Mouse (Mus musculus): Measurements from ENCODE around the gene Gm3233. TPM values are rescaled to one million over a fixed set of nuclear protein-coding genes. Genes with fewer than 3 reads are reported as not detected.

Gm3233 gene
- total and polyA plus RNA-seq, 3 experiments: not detected

GRCm38 (mm10) chr10:77729241-77729640 lies 30.2 kb downstream of the Gm3233 start:
- Histone ChIP-seq H3K27ac (ENCODE audit: control insufficient read depth, low read depth, low read length) (no peak overlapping the region), H3K4me3 (ENCODE audit: control insufficient read depth in 1 of 2, insufficient read depth in 1 of 2, low read depth in 2 of 2, low read length in 2 of 2) (no peak overlapping the region)
- DNase-seq (ENCODE audit: low read depth, low spot score): peak; percentile 51

GRCm38 (mm10) chr10:77728280-77728679 lies 31.2 kb downstream of the Gm3233 start:
- H3K4me1 ChIP-seq (ENCODE audit: control insufficient read depth in 1 of 2, insufficient read depth in 2 of 2, low read length in 2 of 2): no peaks in the 10 kb centered on the region
- no peaks in the 10 kb centered on the region for H3K79me2 ChIP-seq (ENCODE audit: control insufficient read depth, insufficient read depth, low read length, poor library complexity)

More at GRCm38 (mm10) chr10:77729241-77729640, 30.2 kb downstream of the Gm3233 start:
- H3K36me3 ChIP-seq (ENCODE audit: control insufficient read depth in 1 of 2, insufficient read depth in 2 of 2, low read length in 2 of 2): no peaks in the 10 kb centered on the region
- no peaks in the 10 kb centered on the region for H3K9me3 ChIP-seq (replicated peaks; ENCODE audit: insufficient read depth, low read length)
- H3K27me3 ChIP-seq (ENCODE audit: control insufficient read depth in 1 of 2, insufficient read depth in 2 of 2, low read length in 2 of 2): peaks cover 5 to 10% of the 10 kb centered on the region in 2 experiments
- TF ChIP-seq CTCF (IDR thresholded peaks at IDR 0.05 in 2 of 3, conservative IDR thresholded peaks at IDR 0.05 in 1 of 3; ENCODE audit: control insufficient read depth in 1 of 3, insufficient read depth in 1 of 3, low read depth in 2 of 3, low read length in 3 of 3, poor library complexity in 1 of 3, severe bottlenecking in 1 of 3) (peak; percentile 74 to 91 (median 88)), E2F4 (IDR thresholded peaks at IDR 0.05; ENCODE audit: borderline replicate concordance, low read depth, low read length) (no peak), ZC3H11A (IDR thresholded peaks at IDR 0.05; ENCODE audit: low read depth, low read length) (peak; percentile 17), USF1 (IDR thresholded peaks at IDR 0.05; ENCODE audit: low read depth, low read length) (no peak), UBTF (IDR thresholded peaks at IDR 0.05; ENCODE audit: borderline replicate concordance, insufficient read depth, low read depth, low read length) (no peak), GATA1 (IDR thresholded peaks at IDR 0.05; ENCODE audit: low read depth, low read length) (no peak), TCF12 (IDR thresholded peaks at IDR 0.05; ENCODE audit: low read depth, low read length) (no peak), SMC3 (IDR thresholded peaks at IDR 0.05; ENCODE audit: low read depth, low read length) (peak; percentile 62), RAD21 (IDR thresholded peaks at IDR 0.05; ENCODE audit: low read depth, low read length) (peak; percentile 26)
- H3K4me1 ChIP-seq (ENCODE audit: control insufficient read depth in 1 of 2, insufficient read depth in 2 of 2, low read length in 2 of 2): no peaks in the 10 kb centered on the region
- H3K79me2 ChIP-seq (ENCODE audit: control insufficient read depth, insufficient read depth, low read length, poor library complexity): no peaks in the 10 kb centered on the region
- no peak overlapping the region for H3K9ac ChIP-seq (ENCODE audit: control insufficient read depth, low read depth, low read length, poor library complexity, severe bottlenecking)

More at GRCm38 (mm10) chr10:77728280-77728679, 31.2 kb downstream of the Gm3233 start:
- Histone ChIP-seq H3K9me3 (replicated peaks; ENCODE audit: insufficient read depth, low read length) (no peaks in the 10 kb centered on the region), H3K4me3 (ENCODE audit: control insufficient read depth in 1 of 2, insufficient read depth in 1 of 2, low read depth in 2 of 2, low read length in 2 of 2) (no peak overlapping the region), H3K27ac (ENCODE audit: control insufficient read depth, low read depth, low read length) (no peak overlapping the region), H3K36me3 (ENCODE audit: control insufficient read depth in 1 of 2, insufficient read depth in 2 of 2, low read length in 2 of 2) (no peaks in the 10 kb centered on the region), H3K27me3 (ENCODE audit: control insufficient read depth in 1 of 2, insufficient read depth in 2 of 2, low read length in 2 of 2) (peaks cover 5 to 9% of the 10 kb centered on the region in 2 experiments), H3K9ac (ENCODE audit: control insufficient read depth, low read depth, low read length, poor library complexity, severe bottlenecking) (no peak overlapping the region)
- no peak for TF ChIP-seq RCOR1 (IDR thresholded peaks at IDR 0.05; ENCODE audit: low read depth, low read length)
- no peak for TF ChIP-seq MEF2A (IDR thresholded peaks at IDR 0.05; ENCODE audit: extremely low read depth, insufficient replicate concordance, low read depth, low read length, poor library complexity, severe bottlenecking)
- TF ChIP-seq POLR2AphosphoS5 (IDR thresholded peaks at IDR 0.05; ENCODE audit: borderline replicate concordance, low read depth, low read length): no peak
- TF ChIP-seq MYB (IDR thresholded peaks at IDR 0.05; ENCODE audit: low read depth, low read length): no peak
- TF ChIP-seq TCF12 (IDR thresholded peaks at IDR 0.05; ENCODE audit: low read depth, low read length): no peak
- TF ChIP-seq USF2 (IDR thresholded peaks at IDR 0.05; ENCODE audit: borderline replicate concordance in 1 of 2, insufficient read depth in 1 of 2, low read depth in 1 of 2, low read length in 2 of 2): no peak
- no peak for TF ChIP-seq CHD1 (IDR thresholded peaks at IDR 0.05; ENCODE audit: low read depth, low read length)
- no peak for TF ChIP-seq SIN3A (IDR thresholded peaks at IDR 0.05; ENCODE audit: low read length)
- peak in 2 of 3 experiments; percentile 38 to 46; a peak in 4 of 6 replicates for TF ChIP-seq CTCF (IDR thresholded peaks at IDR 0.05 in 2 of 3, conservative IDR thresholded peaks at IDR 0.05 in 1 of 3; ENCODE audit: control insufficient read depth in 1 of 3, insufficient read depth in 1 of 3, low read depth in 2 of 3, low read length in 3 of 3, poor library complexity in 1 of 3, severe bottlenecking in 1 of 3)
- peak; percentile 37 for TF ChIP-seq SMC3 (IDR thresholded peaks at IDR 0.05; ENCODE audit: low read depth, low read length)
- peak; percentile 56; the same call in 1 of the 2 replicates for TF ChIP-seq MYC (IDR thresholded peaks at IDR 0.05; ENCODE audit: low read depth, low read length)
- no peak for TF ChIP-seq MAFK (IDR thresholded peaks at IDR 0.05; ENCODE audit: borderline replicate concordance, low read depth, low read length)
- TF ChIP-seq MAZ (IDR thresholded peaks at IDR 0.05; ENCODE audit: low read depth, low read length): no peak
- no peak for TF ChIP-seq ZKSCAN1 (IDR thresholded peaks at IDR 0.05; ENCODE audit: low read depth, low read length)
- peak; percentile 14 for TF ChIP-seq RAD21 (IDR thresholded peaks at IDR 0.05; ENCODE audit: low read depth, low read length)
- no peak for TF ChIP-seq NELFE (IDR thresholded peaks at IDR 0.05; ENCODE audit: low read depth, low read length)
- TF ChIP-seq UBTF (IDR thresholded peaks at IDR 0.05; ENCODE audit: borderline replicate concordance, insufficient read depth, low read depth, low read length): no peak
- no peak for TF ChIP-seq GATA1 (IDR thresholded peaks at IDR 0.05; ENCODE audit: low read depth, low read length)
- TF ChIP-seq HCFC1 (IDR thresholded peaks at IDR 0.05; ENCODE audit: low read depth, low read length): no peak
- no peak for TF ChIP-seq NRF1 (IDR thresholded peaks at IDR 0.05; ENCODE audit: insufficient read depth, low read depth, low read length, poor library complexity, severe bottlenecking)
- TF ChIP-seq BHLHE40 (IDR thresholded peaks at IDR 0.05; ENCODE audit: borderline replicate concordance, low read depth, low read length): no peak
- no peak for TF ChIP-seq TAL1 (IDR thresholded peaks at IDR 0.05; ENCODE audit: low read length)
- TF ChIP-seq ETS1 (IDR thresholded peaks at IDR 0.05; ENCODE audit: low read depth, low read length): no peak
- no peak for TF ChIP-seq MAX (IDR thresholded peaks at IDR 0.05; ENCODE audit: low read length)
- no peak for TF ChIP-seq EP300 (IDR thresholded peaks at IDR 0.05; ENCODE audit: low read depth in 1 of 2, low read length in 2 of 2)
- DNase-seq (ENCODE audit: low read depth, low spot score): peak; percentile 30

Measured in MEL (cell line).